Mouse (Mus musculus) MEL (cell line): ENCODE data around the gene Gen1. TPM values are rescaled to one million over a fixed set of nuclear protein-coding genes. Genes with fewer than 3 reads are reported as not detected.

ENCODE experiments used
- DNase-seq: peaks from one replicate; pipeline ENCODE4 v3.0.0; 2011; ENCODE audit warnings: low read depth, low spot score
- H3K27ac ChIP-seq: 2 replicates; pipeline ENCODE4 v1.5.1; 2012; ENCODE audit warnings: low read depth, mild to moderate bottlenecking, control low read depth, low read length, moderate library complexity; ENCODE audit not compliant: control insufficient read depth
- H3K27me3 ChIP-seq, 2 experiments: fragments of 150-350 bp in 1 of 2; sonication (generic) in 1 of 2; 2 replicates each; pipeline ENCODE4 v1.6.1; 2012; ENCODE audit warnings: low read length in 2 of 2, mild to moderate bottlenecking in 2 of 2, improper control_type of control experiment in 1 of 2, moderate library complexity in 1 of 2; ENCODE audit not compliant: insufficient read depth in 2 of 2, control insufficient read depth in 1 of 2
- H3K36me3 ChIP-seq, 2 experiments: 2 replicates each; pipeline ENCODE4 v1.6.1; 2012 to 2014; ENCODE audit warnings: low read length in 2 of 2, improper control_type of control experiment in 1 of 2, inconsistent platforms in 1 of 2, mild to moderate bottlenecking in 1 of 2; ENCODE audit not compliant: insufficient read depth in 2 of 2, control insufficient read depth in 1 of 2
- H3K4me1 ChIP-seq, 2 experiments: fragments of 150-350 bp in 1 of 2; sonication (generic) in 1 of 2; 2 replicates each; pipeline ENCODE4 v1.6.1; 2012; ENCODE audit warnings: low read length in 2 of 2, improper control_type of control experiment in 1 of 2, mild to moderate bottlenecking in 1 of 2; ENCODE audit not compliant: insufficient read depth in 2 of 2, control insufficient read depth in 1 of 2
- H3K4me3 ChIP-seq, 2 experiments: fragments of 150-350 bp in 1 of 2; sonication (generic) in 1 of 2; 2 replicates each; pipeline ENCODE4 v1.5.1; 2012; ENCODE audit warnings: low read depth in 2 of 2, low read length in 2 of 2, mild to moderate bottlenecking in 2 of 2, moderate library complexity in 2 of 2, control low read depth in 1 of 2, improper control_type of control experiment in 1 of 2; ENCODE audit not compliant: control insufficient read depth in 1 of 2, insufficient read depth in 1 of 2
- H3K79me2 ChIP-seq: 2 replicates; pipeline ENCODE4 v1.6.1; 2012; ENCODE audit warnings: mild to moderate bottlenecking, low read length, moderate library complexity; ENCODE audit not compliant: control insufficient read depth, poor library complexity, insufficient read depth
- H3K9ac ChIP-seq: 2 replicates; pipeline ENCODE4 v1.6.1; 2012; ENCODE audit warnings: low read depth, mild to moderate bottlenecking, control low read depth, low read length, moderate library complexity; ENCODE audit not compliant: control insufficient read depth, poor library complexity, severe bottlenecking
- H3K9me3 ChIP-seq: fragments of 150-350 bp; sonication (generic); replicated peaks from 2 replicates; pipeline ENCODE4 v1.6.1; 2012; ENCODE audit warnings: mild to moderate bottlenecking, low read length, improper control_type of control experiment, moderate library complexity; ENCODE audit not compliant: insufficient read depth
- BHLHE40 ChIP-seq: IDR thresholded peaks from 2 replicates; pipeline ENCODE4 v1.6.1; 2012; ENCODE audit warnings: low read depth, mild to moderate bottlenecking, inconsistent platforms, low read length, improper control_type of control experiment, borderline replicate concordance
- CTCF ChIP-seq, 3 experiments: IDR thresholded peaks in 2 of 3; conservative IDR thresholded peaks in 1 of 3; 2 replicates each; pipeline ENCODE4 v1.5.1; 2011 to 2012; ENCODE audit warnings: low read length in 3 of 3, low read depth in 2 of 3, mild to moderate bottlenecking in 2 of 3, improper control_type of control experiment in 1 of 3, inconsistent platforms in 1 of 3, mixed read lengths in 1 of 3, moderate library complexity in 1 of 3; ENCODE audit not compliant: control insufficient read depth in 1 of 3, insufficient read depth in 1 of 3, poor library complexity in 1 of 3, severe bottlenecking in 1 of 3
- EP300 ChIP-seq, 2 experiments: IDR thresholded peaks; 2 replicates each; pipeline ENCODE4 v1.6.1; 2011; ENCODE audit warnings: improper control_type of control experiment in 2 of 2, low read length in 2 of 2, low read depth in 1 of 2, mild to moderate bottlenecking in 1 of 2
- GATA1 ChIP-seq: IDR thresholded peaks from 2 replicates; pipeline ENCODE4 v1.6.1; 2011; ENCODE audit warnings: low read depth, low read length, improper control_type of control experiment
- HCFC1 ChIP-seq: IDR thresholded peaks from 2 replicates; pipeline ENCODE4 v1.6.1; 2012; ENCODE audit warnings: low read depth, mild to moderate bottlenecking, inconsistent platforms, low read length, improper control_type of control experiment, moderate library complexity
- JUND ChIP-seq: IDR thresholded peaks from 2 replicates; pipeline ENCODE4 v1.6.1; 2011; ENCODE audit warnings: low read depth, mild to moderate bottlenecking, improper control_type of control experiment, low read length
- MAX ChIP-seq: IDR thresholded peaks from 2 replicates; pipeline ENCODE4 v1.6.1; 2011; ENCODE audit warnings: low read length, improper control_type of control experiment
- MEF2A ChIP-seq: IDR thresholded peaks from 2 replicates; pipeline ENCODE4 v1.6.1; 2014; ENCODE audit warnings: low read depth, mild to moderate bottlenecking, inconsistent platforms, low read length, improper control_type of control experiment; ENCODE audit not compliant: poor library complexity, insufficient replicate concordance, severe bottlenecking; ENCODE audit errors: extremely low read depth
- MYB ChIP-seq: IDR thresholded peaks from 2 replicates; pipeline ENCODE4 v1.6.1; 2011; ENCODE audit warnings: mild to moderate bottlenecking, low read depth, low read length, improper control_type of control experiment
- MYC ChIP-seq: IDR thresholded peaks from 2 replicates; pipeline ENCODE4 v1.6.1; 2011; ENCODE audit warnings: low read depth, mild to moderate bottlenecking, low read length, improper control_type of control experiment, moderate library complexity
- NELFE ChIP-seq: IDR thresholded peaks from 2 replicates; pipeline ENCODE4 v1.6.1; 2011; ENCODE audit warnings: low read depth, low read length, improper control_type of control experiment
- POLR2A ChIP-seq, 2 experiments: IDR thresholded peaks; 2 replicates each; pipeline ENCODE4 v1.6.1; 2011 to 2012; ENCODE audit warnings: low read length in 2 of 2, mild to moderate bottlenecking in 2 of 2, control low read depth in 1 of 2, improper control_type of control experiment in 1 of 2, low read depth in 1 of 2, moderate library complexity in 1 of 2; ENCODE audit not compliant: control insufficient read depth in 1 of 2, insufficient read depth in 1 of 2, poor library complexity in 1 of 2
- POLR2AphosphoS5 ChIP-seq: IDR thresholded peaks from 2 replicates; pipeline ENCODE4 v1.6.1; 2012; ENCODE audit warnings: low read depth, borderline replicate concordance, mild to moderate bottlenecking, inconsistent platforms, low read length, moderate library complexity, mixed read lengths
- RAD21 ChIP-seq: IDR thresholded peaks from 2 replicates; pipeline ENCODE4 v1.6.1; 2011; ENCODE audit warnings: mild to moderate bottlenecking, low read depth, low read length, improper control_type of control experiment
- RCOR1 ChIP-seq: IDR thresholded peaks from 2 replicates; pipeline ENCODE4 v1.6.1; 2012; ENCODE audit warnings: low read depth, mild to moderate bottlenecking, inconsistent platforms, low read length, improper control_type of control experiment
- SIN3A ChIP-seq: IDR thresholded peaks from 2 replicates; pipeline ENCODE4 v1.6.1; 2012; ENCODE audit warnings: low read length, improper control_type of control experiment, inconsistent platforms
- SMC3 ChIP-seq: IDR thresholded peaks from 2 replicates; pipeline ENCODE4 v1.6.1; 2011; ENCODE audit warnings: low read depth, low read length, improper control_type of control experiment
- TBP ChIP-seq: IDR thresholded peaks from 2 replicates; pipeline ENCODE4 v1.8.0; 2011; ENCODE audit warnings: low read depth, low read length, improper control_type of control experiment
- TCF12 ChIP-seq: IDR thresholded peaks from 2 replicates; pipeline ENCODE4 v1.6.1; 2014; ENCODE audit warnings: low read depth, mild to moderate bottlenecking, inconsistent platforms, low read length, improper control_type of control experiment, moderate library complexity
- UBTF ChIP-seq: IDR thresholded peaks from 2 replicates; pipeline ENCODE4 v1.6.1; 2012; ENCODE audit warnings: low read depth, mild to moderate bottlenecking, inconsistent platforms, low read length, improper control_type of control experiment, moderate library complexity, borderline replicate concordance; ENCODE audit not compliant: insufficient read depth
- USF1 ChIP-seq: IDR thresholded peaks from 2 replicates; pipeline ENCODE4 v1.6.1; 2014; ENCODE audit warnings: low read depth, mild to moderate bottlenecking, inconsistent platforms, low read length, improper control_type of control experiment, moderate library complexity
- USF2 ChIP-seq, 2 experiments: IDR thresholded peaks; 2 replicates each; pipeline ENCODE4 v1.6.1; 2011 to 2012; ENCODE audit warnings: improper control_type of control experiment in 2 of 2, low read length in 2 of 2, borderline replicate concordance in 1 of 2, inconsistent platforms in 1 of 2, low read depth in 1 of 2, mild to moderate bottlenecking in 1 of 2; ENCODE audit not compliant: insufficient read depth in 1 of 2
- ZC3H11A ChIP-seq: IDR thresholded peaks from 2 replicates; pipeline ENCODE4 v1.6.1; 2012; ENCODE audit warnings: low read depth, mild to moderate bottlenecking, inconsistent platforms, low read length, improper control_type of control experiment
- ZKSCAN1 ChIP-seq: IDR thresholded peaks from 2 replicates; pipeline ENCODE4 v1.6.1; 2012; ENCODE audit warnings: low read depth, mild to moderate bottlenecking, inconsistent platforms, low read length, improper control_type of control experiment, moderate library complexity
- ZMIZ1 ChIP-seq: IDR thresholded peaks from 2 replicates; pipeline ENCODE4 v1.6.1; 2012; ENCODE audit warnings: low read depth, mild to moderate bottlenecking, inconsistent platforms, low read length, improper control_type of control experiment, moderate library complexity
- ZNF384 ChIP-seq: IDR thresholded peaks from 2 replicates; pipeline ENCODE4 v1.6.1; 2012; ENCODE audit warnings: low read depth, mild to moderate bottlenecking, inconsistent platforms, low read length, improper control_type of control experiment
- polyA plus RNA-seq, 2 experiments: library from polyadenylated mRNA; stranded (reverse) in 1 of 2; unstranded in 1 of 2; fragments of >175 nt in 1 of 2; fragments of >200 nt in 1 of 2; gene quantifications; 2 replicates each; pipeline versions ENCODE4 v1.2.1 to v1.2.4; 2012; ENCODE audit warnings: low replicate concordance in 2 of 2, low read depth in 1 of 2; ENCODE audit not compliant: insufficient read length in 2 of 2, insufficient read depth in 1 of 2, missing spikeins in 1 of 2
- total RNA-seq: library from RNA; depleted of rRNA; stranded (reverse); fragments of 300-350 nt; gene quantifications from 2 replicates; pipeline ENCODE4 v1.2.3, GENCODE M21; 2012

Gen1 gene
- total and polyA plus RNA-seq, 3 experiments, result 10.7 to 15.0 TPM; not detected in 1

GRCm38 (mm10) chr12:11276632-11277031 is 11.0 kb upstream of the Gen1 start:
- no peak overlapping the region for H3K4me3 ChIP-seq
- H3K4me1 ChIP-seq, result no peaks in the 10 kb centered on the region
- no peak overlapping the region for H3K9ac ChIP-seq
- H3K36me3 ChIP-seq, result peaks cover 0 to 35% of the 10 kb centered on the region in 2 experiments; a peak in 3 of 4 replicates
- peak; percentile 33 for DNase-seq
- H3K79me2 ChIP-seq, result no peaks in the 10 kb centered on the region; the same call in 1 of the 2 replicates
- no peaks in the 10 kb centered on the region for H3K27me3 ChIP-seq
- no peak overlapping the region for H3K27ac ChIP-seq
- TF ChIP-seq ZMIZ1 (no peak), SIN3A (no peak), TBP (no peak), SMC3 (no peak), TCF12 (no peak), RCOR1 (no peak), USF2 (IDR thresholded peaks at IDR 0.05; ENCODE audit: borderline replicate concordance in 1 of 2, insufficient read depth in 1 of 2, low read depth in 1 of 2, low read length in 2 of 2) (no peak), MAX (no peak), NELFE (no peak), HCFC1 (no peak), MEF2A (no peak), POLR2A (IDR thresholded peaks at IDR 0.05; ENCODE audit: control insufficient read depth in 1 of 2, insufficient read depth in 1 of 2, low read depth in 1 of 2, low read length in 2 of 2, poor library complexity in 1 of 2) (no peak), ZKSCAN1 (no peak), ZC3H11A (no peak), ZNF384 (no peak), MYB (no peak), GATA1 (no peak), BHLHE40 (no peak), JUND (no peak), EP300 (IDR thresholded peaks at IDR 0.05; ENCODE audit: low read depth in 1 of 2, low read length in 2 of 2) (no peak)
- H3K9me3 ChIP-seq, result no peaks in the 10 kb centered on the region

GRCm38 (mm10) chr12:11273185-11273584 is 7.6 kb upstream of the Gen1 start:
- Histone ChIP-seq H3K27me3 (no peaks in the 10 kb centered on the region), H3K9me3 (no peaks in the 10 kb centered on the region), H3K4me1 (peaks cover 6 to 12% of the 10 kb centered on the region in 2 experiments), H3K79me2 (peaks cover 15% of the 10 kb centered on the region), H3K9ac (no peak overlapping the region), H3K4me3 (no peak overlapping the region), H3K36me3 (peaks cover 22 to 31% of the 10 kb centered on the region in 2 experiments), H3K27ac (no peak overlapping the region)
- no peak for DNase-seq
- TF ChIP-seq JUND, result no peak
- TF ChIP-seq USF2 (IDR thresholded peaks at IDR 0.05; ENCODE audit: borderline replicate concordance in 1 of 2, insufficient read depth in 1 of 2, low read depth in 1 of 2, low read length in 2 of 2), result no peak
- TF ChIP-seq USF1, result no peak
- TF ChIP-seq RAD21, result no peak
- TF ChIP-seq CTCF (IDR thresholded peaks at IDR 0.05 in 2 of 3, conservative IDR thresholded peaks at IDR 0.05 in 1 of 3; ENCODE audit: control insufficient read depth in 1 of 3, insufficient read depth in 1 of 3, low read depth in 2 of 3, low read length in 3 of 3, poor library complexity in 1 of 3, severe bottlenecking in 1 of 3), result no peak
- TF ChIP-seq ZKSCAN1, result no peak
- TF ChIP-seq NELFE, result no peak
- TF ChIP-seq POLR2AphosphoS5, result no peak
- TF ChIP-seq EP300 (IDR thresholded peaks at IDR 0.05; ENCODE audit: low read depth in 1 of 2, low read length in 2 of 2), result no peak
- no peak for TF ChIP-seq GATA1
- no peak for TF ChIP-seq UBTF
- TF ChIP-seq MYC, result no peak
